Mouse (Mus musculus): ENCODE results near the gene Fam162b.

The Fam162b gene

GRCm38 (mm10) chr10:51590139-51590574 lies at the start of gene Fam162b:
Gene Fam162b, minus strand, starts transcription at chr10:51590517.
- CTCF ChIA-PET: interaction anchor here in 1 of 4 experiments (0.6 kb wide), 1 partner anchor 202 kb away, joined by 5 read pairs; no protein-coding TSS in a partner anchor
- POLR2A ChIA-PET: interaction anchor here in 1 of 4 experiments (0.6 kb wide), 1 partner anchor 37 kb away, joined by 3 read pairs; no protein-coding TSS in a partner anchor

- CTCF ChIA-PET: no interaction called here
- POLR2A ChIA-PET: no interaction called here
Measured at GRCm38 (mm10) chr10:51631411-51632136, 41.3 kb upstream of the Fam162b start, which contains the start of gene Gprc6a. Gene Gprc6a, minus strand, starts transcription at chr10:51631461.

GRCm38 (mm10) chr10:51621193-51621592 lies 30.9 kb upstream of the Fam162b start:
- ChIA-PET CTCF (no interaction called here), POLR2A (no interaction called here)

- POLR2A ChIA-PET: no interaction called here
- CTCF ChIA-PET: no interaction called here
Measured at GRCm38 (mm10) chr10:51620126-51620525, 29.8 kb upstream of the Fam162b start.

- POLR2A ChIA-PET: no interaction called here
- CTCF ChIA-PET: no interaction called here
Measured at GRCm38 (mm10) chr10:51618538-51618937, 28.2 kb upstream of the Fam162b start.

- ChIA-PET POLR2A (interaction anchor here in 1 of 4 experiments (0.7 kb wide), 1 partner anchor 17 kb away, joined by 3 read pairs; no protein-coding TSS in a partner anchor), CTCF (no interaction called here)
Measured at GRCm38 (mm10) chr10:51614826-51615590, 24.7 kb upstream of the Fam162b start.

GRCm38 (mm10) chr10:51613421-51613820 lies 23.1 kb upstream of the Fam162b start:
- CTCF ChIA-PET: no interaction called here

GRCm38 (mm10) chr10:51611969-51612682 lies 21.8 kb upstream of the Fam162b start:
- ChIA-PET CTCF (no interaction called here), POLR2A (no interaction called here)

More at GRCm38 (mm10) chr10:51613421-51613820, 23.1 kb upstream of the Fam162b start:
- POLR2A ChIA-PET: no interaction called here

- ChIA-PET CTCF (interaction anchor here in 1 of 4 experiments (0.7 kb wide), 1 partner anchor 252 kb away, joined by 3 read pairs; no protein-coding TSS in a partner anchor), POLR2A (no interaction called here)
Measured at GRCm38 (mm10) chr10:51609741-51610425, 19.6 kb upstream of the Fam162b start.

GRCm38 (mm10) chr10:51596928-51597635 lies 6.8 kb upstream of the Fam162b start:
- ChIA-PET POLR2A (interaction anchor here in 1 of 4 experiments (0.8 kb wide), 1 partner anchor 18 kb away, joined by 3 read pairs; no protein-coding TSS in a partner anchor), CTCF (interaction anchor here in 1 of 4 experiments (0.7 kb wide), 1 partner anchor 343 kb away, joined by 3 read pairs; no protein-coding TSS in a partner anchor)

GRCm38 (mm10) chr10:51595001-51595931 lies 4.9 kb upstream of the Fam162b start:
- ChIA-PET CTCF (interaction anchor here in 2 of 4 experiments (0.7 to 1.2 kb wide), 4 partner anchors 62 to 1240 kb away, joined by 3 to 4 read pairs (median 4); partner anchors contain the start of gene Rfx6 (in 1 of the 2)), POLR2A (interaction anchor here in 1 of 4 experiments (0.6 kb wide), 1 partner anchor 424 kb away, joined by 3 read pairs; no protein-coding TSS in a partner anchor)

- CTCF ChIA-PET: no interaction called here
Measured at GRCm38 (mm10) chr10:51591574-51591973, 1.3 kb upstream of the Fam162b start.

GRCm38 (mm10) chr10:51584919-51585318 lies 5.4 kb downstream of the Fam162b start:
- ChIA-PET CTCF (no interaction called here), POLR2A (interaction anchor here in 1 of 4 experiments (0.5 kb wide), 1 partner anchor 1028 kb away, joined by 5 read pairs; no protein-coding TSS in a partner anchor)

More at GRCm38 (mm10) chr10:51591574-51591973, 1.3 kb upstream of the Fam162b start:
- POLR2A ChIA-PET: no interaction called here

- ChIA-PET CTCF (no interaction called here), POLR2A (no interaction called here)
Measured at GRCm38 (mm10) chr10:51584378-51584777, 5.9 kb downstream of the Fam162b start.

- ChIA-PET POLR2A (no interaction called here), CTCF (no interaction called here)
Measured at GRCm38 (mm10) chr10:51571225-51571996, 18.9 kb downstream of the Fam162b start.

GRCm38 (mm10) chr10:51556005-51556404 lies 34.3 kb downstream of the Fam162b start:
- ChIA-PET POLR2A (no interaction called here), CTCF (interaction anchor here in 1 of 4 experiments (0.5 kb wide), 1 partner anchor 282 kb away, joined by 21 read pairs; no protein-coding TSS in a partner anchor)

All from embryonic stem cell, embryonic (primary cell).